In the genomic region with DNA sequence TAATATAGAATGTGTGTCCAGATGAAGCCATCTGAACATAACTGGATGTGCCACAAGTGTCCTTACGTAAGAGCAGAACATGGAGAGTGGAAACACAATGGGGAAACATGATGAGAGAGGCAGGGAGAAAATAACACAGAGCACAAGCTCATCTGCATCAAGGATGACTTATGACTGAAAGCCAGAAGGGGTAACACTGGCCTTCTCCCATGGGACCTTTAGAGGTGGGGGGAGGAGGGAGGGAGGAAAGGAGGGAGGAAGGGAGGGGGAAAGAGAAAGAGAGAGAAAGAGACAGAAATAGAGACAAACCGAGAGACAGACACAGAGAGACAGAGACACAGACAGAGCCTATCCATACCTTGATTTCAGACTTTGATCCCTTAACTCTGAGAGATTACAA, we compare ENCODE assay signal across 17 mouse cellular contexts. TPM values are rescaled to one million over a fixed set of nuclear protein-coding genes. Genes with fewer than 3 reads are reported as not detected.
DNase-seq lines count a peak whose midpoint lies in the region; TF ChIP-seq lines count a peak whose summit lies in the region.
"Had no signal": no experiment of that assay in that cellular context is flagged by ENCODE, and none has a peak within 500 bp of the region (broad histone marks: within the 10 kb centered on the region; RNA-seq: fewer than 3 reads in every experiment).

No protein-coding gene starts in this region.

- no peak for TF ChIP-seq CTCF in CH12.LX (conservative IDR thresholded peaks at IDR 0.05 in 1 of 2, IDR thresholded peaks at IDR 0.05 in 1 of 2; ENCODE audit: low read depth in 2 of 2, low read length in 2 of 2)

- H3K4me2 ChIP-seq in CH12.LX (ENCODE audit: insufficient read depth, low read depth, poor library complexity, severe bottlenecking), result no peak overlapping the region

- no peak overlapping the region for H3K27ac ChIP-seq in CH12.LX (ENCODE audit: insufficient read depth, low read depth)

- dilution Hi-C loops in CH12.LX (cut with MboI; ENCODE audit: extremely low pct_ligation_motif_present, extremely low pct_unique_long_range_greater_than_20kb, low sequenced_read_pairs), result no loop called here

- DNase-seq in CH12.LX (ENCODE audit: extremely low read depth), result peak; percentile 64
- DNase-seq in kidney, adult 8-10 months, result no peak
- DNase-seq: adrenal gland, adult 2 months; adrenal gland, adult 8-10 months; adrenal gland, postnatal 10 days; adrenal gland, postnatal 14 days; adrenal gland, postnatal 25 days; adrenal gland, postnatal 36 days; B cell, adult 2 months; cerebellum, adult 11 months; cerebellum, adult 11-12 months; cerebellum, adult 18-20 months; cerebellum, adult 2 months; cerebellum, adult 8-10 months had no signal

- in situ Hi-C loops in CH12.LX (cut with MboI; ENCODE audit: low pct_ligation_motif_present, low pct_unique_long_range_greater_than_20kb, low sequenced_read_pairs), result no loop called here

- no peak for TF ChIP-seq RAD21 in CH12.LX (IDR thresholded peaks at IDR 0.05; ENCODE audit: low read depth, low read length)

- no peaks in the 10 kb centered on the region for H3K36me3 ChIP-seq in CH12.LX (replicated peaks in 1 of 2; ENCODE audit: control insufficient read depth in 1 of 2, insufficient read depth in 1 of 2, low read length in 1 of 2)
- H3K36me3 ChIP-seq: G1E had no signal

- H3K9me3 ChIP-seq in CH12.LX (replicated peaks; ENCODE audit: low read length), result peaks cover 5% of the 10 kb centered on the region
- H3K9me3 ChIP-seq: G1E had no signal

- peaks cover 4 to 35% of the 10 kb centered on the region in 2 experiments; a peak in 3 of 4 replicates for H3K4me1 ChIP-seq in CH12.LX (ENCODE audit: control insufficient read depth in 1 of 2, insufficient read depth in 2 of 2)

- TF ChIP-seq EP300 in CH12.LX (IDR thresholded peaks at IDR 0.05; ENCODE audit: low read length), result no peak

- no peak overlapping the region for H3K4me3 ChIP-seq in CH12.LX (replicated peaks in 1 of 3; ENCODE audit: low read depth in 2 of 3, low read length in 2 of 3, poor library complexity in 1 of 3)

- TF ChIP-seq POLR2A in CH12.LX (IDR thresholded peaks at IDR 0.05; ENCODE audit: low read depth, low read length), result no peak

- no peak overlapping the region for H3K9ac ChIP-seq in CH12.LX (ENCODE audit: insufficient read depth, low read depth)

- no peaks in the 10 kb centered on the region for H3K27me3 ChIP-seq in CH12.LX (replicated peaks)

- no peaks in the 10 kb centered on the region for H3K79me2 ChIP-seq in CH12.LX (replicated peaks; ENCODE audit: control insufficient read depth, extremely low read depth, insufficient read depth, poor library complexity, severe bottlenecking)

TF ChIP-seq in CH12.LX, 34 proteins besides CTCF, POLR2A, EP300 and RAD21:
- no peak for TF ChIP-seq E2F4 (IDR thresholded peaks at IDR 0.05; ENCODE audit: insufficient replicate concordance, low read depth, low read length)
- no peak for TF ChIP-seq RCOR1 (conservative IDR thresholded peaks at IDR 0.05; ENCODE audit: low read depth, low read length)
- TF ChIP-seq MEF2A (IDR thresholded peaks at IDR 0.05; ENCODE audit: borderline replicate concordance, low read depth, low read length), result 0 out of 2 replicates have a peak, but pooled peaks have one; percentile 23
- TF ChIP-seq ETS1 (conservative IDR thresholded peaks at IDR 0.05; ENCODE audit: low read depth, low read length), result peak; percentile 32; the same call in 1 of the 2 replicates
- peak; percentile 93 for TF ChIP-seq MAZ (IDR thresholded peaks at IDR 0.05; ENCODE audit: low read depth, low read length)
- TF ChIP-seq IRF4 (IDR thresholded peaks at IDR 0.05; ENCODE audit: low read depth, low read length), result peak; percentile 20; the same call in 1 of the 2 replicates
- no peak for TF ChIP-seq NRF1 (IDR thresholded peaks at IDR 0.05; ENCODE audit: low read depth, low read length)
TF ChIP-seq in CH12.LX: peak in this region for 4.

RNA-seq across cellular contexts. Expression of a gene that starts 4.0 kb away (rescaled TPM):
- total RNA-seq in CH12.LX (2012; rRNA removed), result 0.59 and 1.3 TPM in 2 replicates
- 4.1 and 4.2 TPM in 2 replicates for total RNA-seq in CH12.LX (2014; rRNA removed)
- 1.9 TPM in 2 replicates for polyA plus RNA-seq in CH12.LX (2012; ENCODE audit: insufficient read length, low read depth)
- total RNA-seq: MEL had no signal
- polyA plus RNA-seq: C2C12, G1E had no signal
